Mouse (Mus musculus): ENCODE results near the gene Ccdc85a.

GRCm38 (mm10) chr11:28465726-28466125, 118.4 kb downstream of the Ccdc85a start:
- TF ChIP-seq CTCF (IDR thresholded peaks at IDR 0.05; ENCODE audit: low read depth) (no peak), EP300 (optimal IDR thresholded peaks at IDR 0.05) (no peak)
